16 mouse cellular contexts compared by ENCODE assay signal in the genomic region with DNA sequence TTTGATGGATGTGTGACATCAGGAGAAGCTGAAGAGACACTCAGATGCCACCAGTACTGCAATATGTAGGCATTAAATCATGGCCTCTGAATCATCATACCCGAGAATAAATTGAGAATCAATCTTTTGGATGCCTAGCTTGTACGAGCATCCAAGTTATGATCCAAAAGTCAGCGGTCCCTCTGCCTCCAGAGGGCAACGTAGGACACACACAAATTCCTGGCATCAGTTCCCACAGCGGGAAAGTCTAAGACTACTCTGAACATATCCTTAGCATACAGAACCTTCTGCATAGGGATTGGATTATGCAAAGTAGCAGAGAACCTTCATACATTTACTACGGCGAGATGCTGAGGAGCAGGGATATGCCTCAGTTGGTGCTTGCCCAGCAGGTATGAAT.
A peak's percentile ranks its signal among the peaks of the same experiment; 100 is the strongest.
DNase-seq lines count a peak whose midpoint lies in the region; ATAC-seq and TF ChIP-seq lines count a peak whose summit lies in the region.
"Had no signal": no experiment of that assay in that cellular context is flagged by ENCODE, and none has a peak within 500 bp of the region (broad histone marks: within the 10 kb centered on the region; RNA-seq: fewer than 3 reads in every experiment).

No protein-coding gene starts in this region.

- no peak overlapping the region for H3K9ac ChIP-seq in forebrain, embryonic 14.5 days (ENCODE audit: low read length)
- no peak overlapping the region for H3K9ac ChIP-seq in forebrain, embryonic 11.5 days (ENCODE audit: low read length)
- H3K9ac ChIP-seq in lung, embryonic 14.5 days = no peak overlapping the region
- H3K9ac ChIP-seq: hindbrain, embryonic 15.5 days; stomach, embryonic 15.5 days had no signal

- no peak for ATAC-seq in forebrain, embryonic 14.5 days
- no peak for ATAC-seq in forebrain, embryonic 11.5 days (replicated peaks; ENCODE audit: low FRiP score)
- no peak for ATAC-seq in lung, embryonic 14.5 days (ENCODE audit: insufficient read depth)

- no peak overlapping the region for H3K4me3 ChIP-seq in forebrain, embryonic 14.5 days (ENCODE audit: low read depth, low read length)
- no peak overlapping the region for H3K4me3 ChIP-seq in forebrain, embryonic 11.5 days (ENCODE audit: low read depth, low read length)
- H3K4me3 ChIP-seq in kidney, adult 2 months (ENCODE audit: insufficient read depth, low read depth, low read length) = no peak overlapping the region
- H3K4me3 ChIP-seq in lung, embryonic 14.5 days (ENCODE audit: low read depth, low read length) = no peak overlapping the region
- H3K4me3 ChIP-seq: erythroblast, embryonic 14.5 days; hindbrain, embryonic 15.5 days; stomach, embryonic 15.5 days had no signal

- TF ChIP-seq CTCF in kidney, adult 2 months (conservative IDR thresholded peaks at IDR 0.05; ENCODE audit: insufficient read depth, insufficient read length, low read depth, low read length) = no peak; the same call in 1 of the 2 replicates
- TF ChIP-seq CTCF in lung, embryonic 14.5 days (IDR thresholded peaks at IDR 0.05; ENCODE audit: low read depth) = peak; percentile 51

- H3K4me1 ChIP-seq in forebrain, embryonic 14.5 days (ENCODE audit: control insufficient read depth, insufficient read depth, low read length) = no peaks in the 10 kb centered on the region
- H3K4me1 ChIP-seq in forebrain, embryonic 11.5 days (replicated peaks; ENCODE audit: control insufficient read depth, insufficient read depth, low read length) = no peaks in the 10 kb centered on the region
- no peaks in the 10 kb centered on the region for H3K4me1 ChIP-seq in kidney, adult 2 months (ENCODE audit: control insufficient read depth, insufficient read depth, low read length)
- H3K4me1 ChIP-seq in lung, embryonic 14.5 days (ENCODE audit: insufficient read depth) = peaks cover 5% of the 10 kb centered on the region; the same call in 1 of the 2 replicates
- H3K4me1 ChIP-seq: hindbrain, embryonic 15.5 days; stomach, embryonic 15.5 days had no signal

- peak; percentile 12 for DNase-seq in forebrain, embryonic 14.5 days (ENCODE audit: low spot score)
- no peak for DNase-seq in forebrain, embryonic 11.5 days (ENCODE audit: low spot score)
- DNase-seq in kidney, adult 2 months = peak; percentile 4
- no peak for DNase-seq in kidney, adult 18-20 months
- DNase-seq in lung, embryonic 14.5 days = peak; percentile 63
- no peak for DNase-seq in lung, postnatal 14 days
- peak; percentile 40 for DNase-seq in brain, adult 2 months (ENCODE audit: low read depth, low spot score)
- DNase-seq in urinary bladder, postnatal 10 days (ENCODE audit: low spot score) = no peak
- DNase-seq: adrenal gland, postnatal 25 days; B cell, adult 2 months; cerebellum, adult 9-10 months; heart, adult 18-20 months; spleen, adult 18-20 months had no signal

- H3K36me3 ChIP-seq in forebrain, embryonic 14.5 days (ENCODE audit: control insufficient read depth, insufficient read depth, low read length) = no peaks in the 10 kb centered on the region
- H3K36me3 ChIP-seq in forebrain, embryonic 11.5 days (ENCODE audit: control insufficient read depth, insufficient read depth, low read length) = no peaks in the 10 kb centered on the region
- no peaks in the 10 kb centered on the region for H3K36me3 ChIP-seq in kidney, adult 2 months (ENCODE audit: control insufficient read depth, insufficient read depth, low read length)
- H3K36me3 ChIP-seq in lung, embryonic 14.5 days (ENCODE audit: insufficient read depth) = no peaks in the 10 kb centered on the region
- H3K36me3 ChIP-seq: hindbrain, embryonic 15.5 days; stomach, embryonic 15.5 days had no signal

- no peak for TF ChIP-seq POLR2A in kidney, adult 2 months (IDR thresholded peaks at IDR 0.05; ENCODE audit: low read depth, low read length)

- no peak overlapping the region for H3K27ac ChIP-seq in forebrain, embryonic 14.5 days (ENCODE audit: low read depth, low read length)
- H3K27ac ChIP-seq in forebrain, embryonic 11.5 days (ENCODE audit: low read depth, low read length) = no peak overlapping the region
- H3K27ac ChIP-seq in kidney, adult 2 months (ENCODE audit: insufficient read depth, low read depth, low read length) = no peak overlapping the region
- H3K27ac ChIP-seq in lung, embryonic 14.5 days (ENCODE audit: low read depth) = no peak overlapping the region
- H3K27ac ChIP-seq: hindbrain, embryonic 15.5 days; stomach, embryonic 15.5 days had no signal

- no peaks in the 10 kb centered on the region for H3K9me3 ChIP-seq in forebrain, embryonic 14.5 days (replicated peaks; ENCODE audit: control insufficient read depth, low read length)
- H3K9me3 ChIP-seq in forebrain, embryonic 11.5 days (ENCODE audit: control insufficient read depth, low read length) = no peaks in the 10 kb centered on the region
- H3K9me3 ChIP-seq in lung, embryonic 14.5 days (ENCODE audit: low read depth, low read length) = no peaks in the 10 kb centered on the region
- H3K9me3 ChIP-seq: hindbrain, embryonic 15.5 days; stomach, embryonic 15.5 days had no signal

- H3K27me3 ChIP-seq in forebrain, embryonic 14.5 days (replicated peaks; ENCODE audit: control insufficient read depth, insufficient read depth, low read length) = no peaks in the 10 kb centered on the region
- no peaks in the 10 kb centered on the region for H3K27me3 ChIP-seq in forebrain, embryonic 11.5 days (ENCODE audit: control insufficient read depth, insufficient read depth, low read length)
- H3K27me3 ChIP-seq in kidney, adult 2 months (replicated peaks; ENCODE audit: control insufficient read depth, insufficient read depth, low read length) = no peaks in the 10 kb centered on the region
- H3K27me3 ChIP-seq in lung, embryonic 14.5 days (ENCODE audit: insufficient read depth, low read length) = no peaks in the 10 kb centered on the region
- H3K27me3 ChIP-seq: hindbrain, embryonic 15.5 days; stomach, embryonic 15.5 days had no signal

- H3K4me2 ChIP-seq in forebrain, embryonic 14.5 days (ENCODE audit: low read length) = no peak overlapping the region
- H3K4me2 ChIP-seq in forebrain, embryonic 11.5 days (ENCODE audit: low read depth, low read length, severe bottlenecking) = no peak overlapping the region
- no peak overlapping the region for H3K4me2 ChIP-seq in lung, embryonic 14.5 days
- H3K4me2 ChIP-seq: hindbrain, embryonic 15.5 days; stomach, embryonic 15.5 days had no signal

- 92% methylated on average over 7 of the region's 7 CpGs for WGBS in forebrain, embryonic 14.5 days
- 93% methylated on average over 7 of the region's 7 CpGs for WGBS in forebrain, embryonic 11.5 days
- 82% methylated on average over 7 of the region's 7 CpGs for WGBS in kidney, adult 2 months
- WGBS in lung, embryonic 14.5 days = 80% methylated on average over 7 of the region's 7 CpGs

Comparison
In these comparisons a context has a peak if more than half of its experiments do, and no peak if none do; other contexts are left out.
1. DNase-seq: peak in forebrain, embryonic 14.5 days (single experiment), kidney, adult 2 months (single experiment), lung, embryonic 14.5 days (single experiment) and brain, adult 2 months (single experiment); none in forebrain, embryonic 11.5 days (single experiment), kidney, adult 18-20 months (single experiment), lung, postnatal 14 days (single experiment) and urinary bladder, postnatal 10 days (single experiment).